Mouse (Mus musculus) intestine, embryonic 14.5 days (tissue): ENCODE measurements around the gene Map3k15. TPM values are rescaled to one million over a fixed set of nuclear protein-coding genes. Genes with fewer than 3 reads are reported as not detected.

ENCODE experiments used
- ATAC-seq: fragments of 200-750 bp; cut with Nextera tagmentation; replicated peaks from 2 replicates; pipeline ENCODE4 v1.8.0; 2017; ENCODE audit warnings: low read depth, moderate number of reproducible peaks, moderate TSS enrichment, moderate library complexity; ENCODE audit not compliant: low FRiP score, low TSS enrichment
- DNase-seq: peaks from one replicate; pipeline ENCODE4 v3.0.0-alpha.2; 2018; ENCODE audit warnings: low spot score
- H3K27ac ChIP-seq: fragments of 300-500 bp; sonication (generic); 2 replicates; pipeline ENCODE4 v1.5.1; 2014; ENCODE audit warnings: low read depth, mild to moderate bottlenecking, control low read depth
- H3K27me3 ChIP-seq: fragments of 300-500 bp; sonication (generic); replicated peaks from 2 replicates; pipeline ENCODE4 v1.6.1; 2014; ENCODE audit warnings: low read length, control low read depth; ENCODE audit not compliant: control insufficient read depth, insufficient read depth
- H3K36me3 ChIP-seq: fragments of 300-500 bp; sonication (generic); 2 replicates; pipeline ENCODE4 v1.6.1; 2014; ENCODE audit warnings: low read length, control low read depth; ENCODE audit not compliant: control insufficient read depth, insufficient read depth
- H3K4me1 ChIP-seq: fragments of 300-500 bp; sonication (generic); replicated peaks from 2 replicates; pipeline ENCODE4 v1.6.1; 2014; ENCODE audit warnings: low read length, control low read depth, mixed read lengths; ENCODE audit not compliant: control insufficient read depth, insufficient read depth
- H3K4me2 ChIP-seq: fragments of 300-500 bp; sonication (generic); 2 replicates; pipeline ENCODE4 v1.6.1; 2014; ENCODE audit warnings: low read length
- H3K4me3 ChIP-seq: fragments of 300-500 bp; sonication (generic); 2 replicates; pipeline ENCODE4 v1.5.1; 2014; ENCODE audit warnings: low read depth, low read length, control low read depth, mixed read lengths
- H3K9ac ChIP-seq: fragments of 300-500 bp; sonication (generic); 2 replicates; pipeline ENCODE4 v1.6.1; 2014; ENCODE audit warnings: mild to moderate bottlenecking, low read length
- H3K9me3 ChIP-seq: fragments of 300-500 bp; sonication (generic); 2 replicates; pipeline ENCODE4 v1.6.1; 2016; ENCODE audit warnings: low read length, control low read depth; ENCODE audit not compliant: control insufficient read depth
- WGBS: fragments of 180-500 bp; shearing (Covaris S2); extraction: QIAGEN DNeasy Blood & Tissue Kit; methylation state at CpG from one replicate; pipeline ENCODE4 v1.1.7; 2014; 5-methylcytosine and 5-hydroxymethylcytosine counted together
- polyA plus RNA-seq: library from polyadenylated mRNA; unstranded; fragments of >200 nt; fragmentation: Nextera tagmentation; extraction: Ambion mirVana; gene quantifications from 2 replicates; pipeline ENCODE4 v1.2.1, GENCODE M21; 2014

The Map3k15 gene
- polyA plus RNA-seq: 0.74 and 0.89 TPM in 2 replicates

- Histone ChIP-seq H3K36me3 (no peaks in the 10 kb centered on the region), H3K4me1 (no peaks in the 10 kb centered on the region), H3K9ac (peak within 1 kb of the TSS; percentile 35), H3K27me3 (0 out of 2 replicates have a peak, but pooled peaks cover 12% of the 10 kb centered on the region), H3K27ac (no peak within 1 kb of the TSS), H3K9me3 (no peaks in the 10 kb centered on the region), H3K4me3 (peak within 1 kb of the TSS; percentile 38), H3K4me2 (peak within 1 kb of the TSS; percentile 65)
- DNase-seq (peak; percentile 69), ATAC-seq (peak; percentile 85)
- whole genome bisulfite sequencing: 31% methylated on average over 43 of the region's 108 CpGs
Observed at GRCm38 (mm10) chrX:159988002-159988960, at the start of gene Map3k15. Map3k15 (plus strand) TSS chrX:159988433.

- Histone ChIP-seq H3K36me3 (no peaks in the 10 kb centered on the region), H3K4me2 (no peak overlapping the region), H3K4me1 (no peaks in the 10 kb centered on the region), H3K9ac (no peak overlapping the region), H3K27me3 (no peaks in the 10 kb centered on the region), H3K27ac (no peak overlapping the region), H3K9me3 (no peaks in the 10 kb centered on the region), H3K4me3 (no peak overlapping the region)
- 68% methylated on average over 2 of the region's 2 CpGs for WGBS
- ATAC-seq (no peak), DNase-seq (no peak)
Observed at GRCm38 (mm10) chrX:159942569-159942968, 45.7 kb upstream of the Map3k15 start.

DNA sequence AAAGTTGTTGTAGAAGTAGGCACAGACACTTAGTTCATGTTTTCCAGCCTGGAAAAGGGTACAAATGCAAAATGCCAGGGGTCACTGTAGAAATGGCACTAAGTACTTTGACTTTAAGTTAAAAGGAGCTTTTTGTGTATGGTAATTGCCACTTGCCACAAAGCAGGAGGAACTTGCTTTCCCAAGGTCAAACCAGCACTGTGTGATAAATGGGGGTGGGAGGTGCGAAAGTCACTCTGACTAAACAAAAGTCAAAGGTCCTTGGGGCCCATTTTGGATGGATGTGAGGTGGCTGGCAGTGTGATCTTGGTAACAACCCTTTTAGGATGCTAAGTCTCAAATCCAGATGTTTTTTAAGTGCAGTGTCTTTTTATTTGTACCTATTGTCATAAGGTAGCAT lies 44.6 kb upstream of the Map3k15 start:
- no peak for ATAC-seq
- WGBS: 88% methylated on average over 1 of the region's 1 CpGs
- no peak overlapping the region for H3K27ac ChIP-seq

DNA sequence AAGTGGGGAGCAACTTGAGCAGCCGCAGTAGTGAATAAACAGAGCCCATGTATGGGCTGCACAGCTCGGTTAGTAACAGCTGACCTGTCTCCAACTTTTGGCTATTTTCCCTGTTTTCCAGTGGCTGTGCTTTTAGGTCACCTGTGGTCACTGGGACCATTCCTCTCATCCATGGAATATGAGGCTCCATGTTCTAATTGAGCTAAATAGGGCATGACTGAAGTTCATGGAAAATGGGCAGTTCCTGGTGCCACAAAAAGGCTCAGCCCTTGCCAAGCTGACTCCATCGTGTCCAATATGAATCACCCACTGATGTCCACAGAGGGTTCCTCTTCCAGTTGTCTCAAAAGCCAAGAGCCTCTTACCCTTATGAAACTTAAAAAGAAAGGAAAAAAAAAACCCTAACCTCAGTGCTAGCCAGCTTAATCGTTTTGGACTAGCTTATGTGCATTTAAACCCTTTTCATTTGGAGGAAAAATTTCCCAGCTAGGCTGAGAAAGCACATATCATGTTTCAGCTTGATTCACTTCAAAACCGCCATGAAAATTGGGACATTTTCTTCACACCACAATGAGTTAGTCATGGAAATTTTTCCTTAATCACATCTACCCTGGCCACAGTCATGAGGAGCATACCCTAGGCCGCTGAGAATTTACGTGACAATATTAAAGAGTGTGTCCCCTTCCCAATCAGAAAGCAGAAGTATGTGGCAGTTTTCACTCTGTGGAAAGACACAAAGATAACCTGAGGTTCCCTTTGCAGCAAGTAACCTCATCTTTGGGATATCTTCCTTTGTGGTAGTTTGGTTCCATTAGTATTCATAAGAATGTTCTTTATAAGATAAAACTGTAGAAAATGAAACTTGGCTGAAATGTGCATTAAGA lies 34.4 kb upstream of the Map3k15 start:
- Histone ChIP-seq H3K4me2 (no peak overlapping the region), H3K4me3 (no peak overlapping the region), H3K9me3 (no peaks in the 10 kb centered on the region), H3K27ac (no peak overlapping the region), H3K27me3 (no peaks in the 10 kb centered on the region), H3K36me3 (no peaks in the 10 kb centered on the region), H3K4me1 (no peaks in the 10 kb centered on the region), H3K9ac (no peak overlapping the region)
- ATAC-seq: no peak
- WGBS: 80% methylated on average over 7 of the region's 7 CpGs
- DNase-seq: no peak

More for the DNA sequence above, 44.6 kb upstream of the Map3k15 start:
- Histone ChIP-seq H3K27me3 (no peaks in the 10 kb centered on the region), H3K4me2 (no peak overlapping the region), H3K9me3 (no peaks in the 10 kb centered on the region), H3K36me3 (no peaks in the 10 kb centered on the region), H3K9ac (no peak overlapping the region), H3K4me1 (no peaks in the 10 kb centered on the region), H3K4me3 (no peak overlapping the region)
- DNase-seq: no peak

DNA sequence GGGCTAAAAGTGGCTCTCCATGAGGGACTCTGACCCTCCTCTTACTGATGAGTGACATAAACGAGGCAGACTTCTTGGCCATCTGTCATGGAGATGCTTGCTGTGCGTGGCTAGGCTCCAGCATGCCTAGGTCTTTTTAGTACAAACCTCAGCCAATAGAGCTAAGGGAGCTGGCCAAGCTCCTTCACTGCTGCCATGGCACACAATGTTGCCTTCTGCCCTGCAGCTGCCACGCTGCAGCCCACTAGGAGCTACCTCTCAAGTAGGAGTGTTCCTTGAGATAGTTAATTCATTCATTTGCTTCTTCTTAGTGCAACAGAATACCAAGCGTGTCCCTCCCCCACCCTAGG lies 33.8 kb upstream of the Map3k15 start:
- no peaks in the 10 kb centered on the region for H3K4me1 ChIP-seq
- no peak overlapping the region for H3K27ac ChIP-seq
- no peak for DNase-seq
- H3K36me3 ChIP-seq: no peaks in the 10 kb centered on the region
- H3K9me3 ChIP-seq: no peaks in the 10 kb centered on the region
- H3K4me3 ChIP-seq: no peak overlapping the region
- no peaks in the 10 kb centered on the region for H3K27me3 ChIP-seq
- 77% methylated on average over 4 of the region's 4 CpGs for WGBS
- H3K9ac ChIP-seq: no peak overlapping the region
- no peak for ATAC-seq
- no peak overlapping the region for H3K4me2 ChIP-seq

DNA sequence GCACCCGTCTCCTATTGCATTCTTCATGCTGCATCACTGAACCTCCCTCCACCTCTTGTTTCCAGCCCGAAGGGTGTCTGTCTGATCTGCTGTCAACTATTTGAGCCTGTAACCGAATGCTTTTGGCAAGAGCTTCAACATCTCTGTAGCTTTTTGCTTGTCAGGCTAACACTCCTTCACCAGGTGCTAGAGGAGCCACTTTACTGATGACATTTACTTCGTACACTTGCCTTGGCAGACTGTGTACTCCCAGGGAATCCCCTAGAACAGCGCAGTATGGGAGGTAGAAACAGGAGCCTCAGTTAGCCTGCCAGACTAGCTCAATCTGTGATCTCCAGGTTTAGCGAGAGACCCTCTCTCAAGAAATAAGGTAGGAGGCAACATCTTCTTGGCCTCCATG lies 32.8 kb upstream of the Map3k15 start:
- Histone ChIP-seq H3K36me3 (no peaks in the 10 kb centered on the region), H3K4me2 (no peak overlapping the region), H3K4me1 (no peaks in the 10 kb centered on the region), H3K27ac (no peak overlapping the region), H3K4me3 (no peak overlapping the region), H3K9ac (no peak overlapping the region), H3K9me3 (no peaks in the 10 kb centered on the region), H3K27me3 (no peaks in the 10 kb centered on the region)
- DNase-seq (no peak), ATAC-seq (no peak)
- 82% methylated on average over 6 of the region's 6 CpGs for WGBS

GRCm38 (mm10) chrX:159961385-159961784 lies 26.8 kb upstream of the Map3k15 start:
- no peak overlapping the region for H3K4me2 ChIP-seq
- no peak overlapping the region for H3K4me3 ChIP-seq
- no peaks in the 10 kb centered on the region for H3K36me3 ChIP-seq
- DNase-seq: no peak
- no peak overlapping the region for H3K9ac ChIP-seq
- no peak overlapping the region for H3K27ac ChIP-seq
- no peaks in the 10 kb centered on the region for H3K9me3 ChIP-seq
- no peaks in the 10 kb centered on the region for H3K4me1 ChIP-seq
- 85% methylated on average over 2 of the region's 2 CpGs for WGBS
- no peaks in the 10 kb centered on the region for H3K27me3 ChIP-seq
- ATAC-seq: no peak

DNA sequence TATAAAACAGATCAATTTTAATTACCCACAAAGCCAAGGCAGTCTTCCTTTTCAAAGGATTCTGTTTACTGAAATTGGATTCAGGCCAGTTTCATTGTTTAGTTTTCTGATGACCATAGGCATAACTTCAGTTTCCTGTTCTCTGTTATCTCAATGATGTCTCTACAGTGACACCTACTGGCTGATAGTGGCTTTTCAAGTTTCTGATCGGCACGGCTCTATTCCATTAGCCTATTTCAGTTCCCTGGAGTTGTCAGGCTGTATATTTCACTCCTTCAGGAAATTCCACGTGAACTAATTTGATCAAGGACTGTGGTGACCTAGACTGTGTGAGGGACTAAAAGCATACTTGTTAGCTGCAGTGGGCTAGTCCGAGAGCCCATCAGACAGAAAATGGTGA lies 25.0 kb upstream of the Map3k15 start:
- Histone ChIP-seq H3K36me3 (no peaks in the 10 kb centered on the region), H3K27me3 (peaks cover 4% of the 10 kb centered on the region; the same call in 1 of the 2 replicates), H3K9ac (no peak overlapping the region), H3K4me3 (no peak overlapping the region), H3K4me2 (no peak overlapping the region), H3K27ac (no peak overlapping the region), H3K4me1 (no peaks in the 10 kb centered on the region), H3K9me3 (no peaks in the 10 kb centered on the region)
- DNase-seq (peak; percentile 72), ATAC-seq (peak; percentile 64)
- WGBS: 27% methylated on average over 4 of the region's 4 CpGs
